Mouse (Mus musculus): Measurements from ENCODE around the gene A4gnt. TPM values are rescaled to one million over a fixed set of nuclear protein-coding genes. Genes with fewer than 3 reads are reported as not detected.

A4gnt gene
- polyA plus RNA-seq, 1 experiment from 2014 or later, result not detected

- Histone ChIP-seq H3K4me2 (no peak overlapping the region), H3K27ac (replicated peaks) (no peak overlapping the region), H3K36me3 (no peaks in the 10 kb centered on the region), H3K9me3 (replicated peaks) (no peaks in the 10 kb centered on the region), H3K27me3 (replicated peaks) (no peaks in the 10 kb centered on the region), H3K4me1 (no peaks in the 10 kb centered on the region), H3K4me3 (replicated peaks) (no peak overlapping the region), H3K9ac (replicated peaks) (no peak overlapping the region)
- WGBS, result 95% methylated on average over 8 of the region's 8 CpGs
- ATAC-seq (ENCODE audit: low FRiP score), result no peak
Observed at GRCm38 (mm10) chr9:99619688-99620087, 7.4 kb downstream of the A4gnt start.

GRCm38 (mm10) chr9:99620196-99620595, 7.9 kb downstream of the A4gnt start:
- H3K4me2 ChIP-seq, result no peak overlapping the region
- no peak overlapping the region for H3K9ac ChIP-seq (replicated peaks)
- no peak overlapping the region for H3K4me3 ChIP-seq (replicated peaks)
- H3K36me3 ChIP-seq, result no peaks in the 10 kb centered on the region
- 91% methylated on average over 11 of the region's 11 CpGs for WGBS
- no peaks in the 10 kb centered on the region for H3K9me3 ChIP-seq (replicated peaks)
- no peak overlapping the region for H3K27ac ChIP-seq (replicated peaks)
- ATAC-seq (ENCODE audit: low FRiP score), result no peak
- H3K4me1 ChIP-seq, result no peaks in the 10 kb centered on the region
- H3K27me3 ChIP-seq (replicated peaks), result no peaks in the 10 kb centered on the region

- H3K4me3 ChIP-seq (replicated peaks), result no peak overlapping the region
- WGBS, result 88% methylated on average over 1 of the region's 1 CpGs
Observed at GRCm38 (mm10) chr9:99622034-99622433, 9.7 kb downstream of the A4gnt start.

GRCm38 (mm10) chr9:99622966-99623365, 10.7 kb downstream of the A4gnt start:
- Histone ChIP-seq H3K9me3 (replicated peaks) (no peaks in the 10 kb centered on the region), H3K4me3 (replicated peaks) (no peak overlapping the region), H3K36me3 (no peaks in the 10 kb centered on the region), H3K4me1 (no peaks in the 10 kb centered on the region), H3K9ac (replicated peaks) (no peak overlapping the region), H3K27ac (replicated peaks) (no peak overlapping the region), H3K27me3 (replicated peaks) (no peaks in the 10 kb centered on the region), H3K4me2 (no peak overlapping the region)
- ATAC-seq (ENCODE audit: low FRiP score), result no peak
- 57% methylated on average over 2 of the region's 2 CpGs for WGBS

More at GRCm38 (mm10) chr9:99622034-99622433, 9.7 kb downstream of the A4gnt start:
- no peak for ATAC-seq (ENCODE audit: low FRiP score)
- no peak overlapping the region for H3K4me2 ChIP-seq
- no peak overlapping the region for H3K27ac ChIP-seq (replicated peaks)
- H3K9me3 ChIP-seq (replicated peaks), result no peaks in the 10 kb centered on the region
- H3K36me3 ChIP-seq, result no peaks in the 10 kb centered on the region
- no peaks in the 10 kb centered on the region for H3K27me3 ChIP-seq (replicated peaks)
- no peak overlapping the region for H3K9ac ChIP-seq (replicated peaks)
- no peaks in the 10 kb centered on the region for H3K4me1 ChIP-seq

GRCm38 (mm10) chr9:99624117-99624516, 11.8 kb downstream of the A4gnt start:
- no peaks in the 10 kb centered on the region for H3K36me3 ChIP-seq
- H3K27me3 ChIP-seq (replicated peaks), result no peaks in the 10 kb centered on the region
- no peak overlapping the region for H3K27ac ChIP-seq (replicated peaks)
- H3K9ac ChIP-seq (replicated peaks), result no peak overlapping the region
- H3K9me3 ChIP-seq (replicated peaks), result no peaks in the 10 kb centered on the region
- 77% methylated on average over 6 of the region's 6 CpGs for WGBS
- H3K4me3 ChIP-seq (replicated peaks), result no peak overlapping the region
- no peak overlapping the region for H3K4me2 ChIP-seq
- no peak for ATAC-seq (ENCODE audit: low FRiP score)
- H3K4me1 ChIP-seq, result peaks cover 6% of the 10 kb centered on the region

- no peak for ATAC-seq (ENCODE audit: low FRiP score)
- peak overlapping the region; percentile 83; the same call in 1 of the 2 replicates for H3K27ac ChIP-seq (replicated peaks)
- H3K27me3 ChIP-seq (replicated peaks), result no peaks in the 10 kb centered on the region
- peak overlapping the region; percentile 89 for H3K4me2 ChIP-seq
- no peaks in the 10 kb centered on the region for H3K9me3 ChIP-seq (replicated peaks)
- peak overlapping the region; percentile 62 for H3K4me3 ChIP-seq (replicated peaks)
- H3K4me1 ChIP-seq, result peaks cover 26% of the 10 kb centered on the region
- no peaks in the 10 kb centered on the region for H3K36me3 ChIP-seq
- WGBS, result 64% methylated on average over 4 of the region's 4 CpGs
- H3K9ac ChIP-seq (replicated peaks), result no peak overlapping the region
Observed at GRCm38 (mm10) chr9:99628581-99628980, 16.3 kb downstream of the A4gnt start.

- Histone ChIP-seq H3K27me3 (replicated peaks) (no peaks in the 10 kb centered on the region), H3K27ac (replicated peaks) (peak within 1 kb of the TSS; percentile 83), H3K4me3 (replicated peaks) (peak within 1 kb of the TSS; percentile 62), H3K9me3 (replicated peaks) (no peaks in the 10 kb centered on the region), H3K9ac (replicated peaks) (peak within 1 kb of the TSS; percentile 71), H3K36me3 (no peaks in the 10 kb centered on the region), H3K4me1 (peaks cover 26% of the 10 kb centered on the region), H3K4me2 (peak within 1 kb of the TSS; percentile 89)
- ATAC-seq (ENCODE audit: low FRiP score), result peak; percentile 88
- WGBS, result under 1% methylated on average over 44 of the region's 44 CpGs
Observed at GRCm38 (mm10) chr9:99629281-99630011, 17.1 kb downstream of the A4gnt start, which contains the start of gene Dzip1l. TSS of gene Dzip1l (plus strand) at chr9:99629496.

- Histone ChIP-seq H3K27me3 (replicated peaks) (no peaks in the 10 kb centered on the region), H3K4me1 (peaks cover 26% of the 10 kb centered on the region), H3K4me2 (peak overlapping the region; percentile 89), H3K9me3 (replicated peaks) (no peaks in the 10 kb centered on the region), H3K4me3 (replicated peaks) (peak overlapping the region; percentile 62), H3K27ac (replicated peaks) (peak overlapping the region; percentile 83), H3K36me3 (no peaks in the 10 kb centered on the region), H3K9ac (replicated peaks) (peak overlapping the region; percentile 71)
- 2% methylated on average over 11 of the region's 11 CpGs for WGBS
- ATAC-seq (ENCODE audit: low FRiP score), result peak; percentile 4; the same call in 1 of the 2 replicates
Observed at GRCm38 (mm10) chr9:99630071-99630470, 17.8 kb downstream of the A4gnt start.

- H3K27ac ChIP-seq (replicated peaks), result peak overlapping the region; percentile 83; the same call in 1 of the 2 replicates
- WGBS, result 58% methylated on average over 9 of the region's 9 CpGs
- H3K4me2 ChIP-seq, result peak overlapping the region; percentile 89
Observed at GRCm38 (mm10) chr9:99630528-99631125, 18.3 kb downstream of the A4gnt start.

GRCm38 (mm10) chr9:99631781-99632180, 19.5 kb downstream of the A4gnt start:
- Histone ChIP-seq H3K4me1 (peaks cover 26% of the 10 kb centered on the region), H3K9ac (replicated peaks) (no peak overlapping the region), H3K27ac (replicated peaks) (peak overlapping the region; percentile 52), H3K4me3 (replicated peaks) (no peak overlapping the region), H3K9me3 (replicated peaks) (no peaks in the 10 kb centered on the region), H3K36me3 (no peaks in the 10 kb centered on the region), H3K4me2 (peak overlapping the region; percentile 45), H3K27me3 (replicated peaks) (no peaks in the 10 kb centered on the region)
- no peak for ATAC-seq (ENCODE audit: low FRiP score)
- WGBS, result 25% methylated on average over 2 of the region's 2 CpGs

More at GRCm38 (mm10) chr9:99630528-99631125, 18.3 kb downstream of the A4gnt start:
- Histone ChIP-seq H3K4me3 (replicated peaks) (peak overlapping the region; percentile 62), H3K36me3 (no peaks in the 10 kb centered on the region), H3K9ac (replicated peaks) (peak overlapping the region; percentile 71), H3K9me3 (replicated peaks) (no peaks in the 10 kb centered on the region), H3K27me3 (replicated peaks) (no peaks in the 10 kb centered on the region), H3K4me1 (peaks cover 26% of the 10 kb centered on the region)
- ATAC-seq (ENCODE audit: low FRiP score), result no peak

- H3K27me3 ChIP-seq (replicated peaks), result no peaks in the 10 kb centered on the region
- no peaks in the 10 kb centered on the region for H3K9me3 ChIP-seq (replicated peaks)
- peak overlapping the region; percentile 52; the same call in 1 of the 2 replicates for H3K27ac ChIP-seq (replicated peaks)
- H3K36me3 ChIP-seq, result peaks cover 1% of the 10 kb centered on the region; the same call in 1 of the 2 replicates
- H3K9ac ChIP-seq (replicated peaks), result no peak overlapping the region; the same call in 1 of the 2 replicates
- WGBS, result 38% methylated on average over 8 of the region's 8 CpGs
- no peak for ATAC-seq (ENCODE audit: low FRiP score)
- H3K4me2 ChIP-seq, result peak overlapping the region; percentile 45
- peaks cover 26% of the 10 kb centered on the region for H3K4me1 ChIP-seq
- H3K4me3 ChIP-seq (replicated peaks), result no peak overlapping the region
Observed at GRCm38 (mm10) chr9:99632264-99632663, 20.0 kb downstream of the A4gnt start.

GRCm38 (mm10) chr9:99636776-99637175, 24.5 kb downstream of the A4gnt start:
- Histone ChIP-seq H3K4me3 (replicated peaks) (no peak overlapping the region), H3K4me1 (peaks cover 7% of the 10 kb centered on the region), H3K27me3 (replicated peaks) (no peaks in the 10 kb centered on the region), H3K9me3 (replicated peaks) (no peaks in the 10 kb centered on the region), H3K4me2 (no peak overlapping the region), H3K27ac (replicated peaks) (no peak overlapping the region), H3K9ac (replicated peaks) (no peak overlapping the region), H3K36me3 (peaks cover 16% of the 10 kb centered on the region)
- ATAC-seq (ENCODE audit: low FRiP score), result peak; percentile 36; the same call in 1 of the 2 replicates
- 83% methylated on average over 1 of the region's 1 CpGs for WGBS
